Comparison of ENCODE assay signal across 31 mouse cellular contexts in genomic region chr17:26004711-26005110, GRCm38 (mm10). TPM values are rescaled to one million over a fixed set of nuclear protein-coding genes. Genes with fewer than 3 reads are reported as not detected.
A peak's percentile ranks its signal among the peaks of the same experiment; 100 is the strongest.
DNase-seq lines count a peak whose midpoint lies in the region; ATAC-seq lines count a peak whose summit lies in the region.
"Had no signal": no experiment of that assay in that cellular context is flagged by ENCODE, and none has a peak within 500 bp of the region (broad histone marks: within the 10 kb centered on the region; RNA-seq: fewer than 3 reads in every experiment).

No protein-coding gene starts in this region.

- peak; percentile 74 for DNase-seq in kidney, adult 9 months
- peak; percentile 42 for DNase-seq in kidney, postnatal 10 days
- DNase-seq in spleen, postnatal 14 days (ENCODE audit: low spot score in 2 of 2) = no peak
- DNase-seq in cerebellum, postnatal 25 days = no peak
- DNase-seq: adrenal gland, adult 2 months; B cell, adult 2 months; cerebellum, adult 2 months; cerebellum, postnatal 14 days; forebrain, postnatal 0 days; heart, postnatal 10 days; lung, postnatal 36 days; midbrain, embryonic 14.5 days; right cerebral cortex, postnatal 25 days; spleen, adult 18-20 months had no signal

- no peaks in the 10 kb centered on the region for H3K4me1 ChIP-seq in kidney, embryonic 14.5 days (ENCODE audit: control insufficient read depth, insufficient read depth, low read length)
- peaks cover 17% of the 10 kb centered on the region for H3K4me1 ChIP-seq in intestine, embryonic 16.5 days (ENCODE audit: control insufficient read depth, insufficient read depth, low read length)
- H3K4me1 ChIP-seq: embryonic facial prominence, embryonic 15.5 days; forebrain, embryonic 12.5 days; limb, embryonic 12.5 days had no signal

- no peak overlapping the region for H3K9ac ChIP-seq in kidney, embryonic 14.5 days (ENCODE audit: low read depth, low read length)
- peak overlapping the region; percentile 10; the same call in 1 of the 2 replicates for H3K9ac ChIP-seq in intestine, embryonic 16.5 days (ENCODE audit: low read depth, low read length)
- H3K9ac ChIP-seq: embryonic facial prominence, embryonic 15.5 days; forebrain, embryonic 12.5 days; forebrain, postnatal 0 days; heart, embryonic 13.5 days; hindbrain, embryonic 15.5 days; limb, embryonic 12.5 days; lung, embryonic 15.5 days; neural tube, embryonic 15.5 days had no signal

- H3K4me2 ChIP-seq in kidney, embryonic 14.5 days (replicated peaks; ENCODE audit: low read depth, low read length) = no peak overlapping the region
- H3K4me2 ChIP-seq in intestine, embryonic 16.5 days (ENCODE audit: low read depth, low read length) = 0 out of 2 replicates have a peak overlapping the region, but pooled peaks have one; percentile 25
- H3K4me2 ChIP-seq: embryonic facial prominence, embryonic 15.5 days; forebrain, embryonic 12.5 days; heart, embryonic 13.5 days; hindbrain, embryonic 15.5 days; limb, embryonic 12.5 days; lung, embryonic 15.5 days; neural tube, embryonic 15.5 days had no signal

- H3K4me3 ChIP-seq in kidney, embryonic 14.5 days (ENCODE audit: low read length) = no peak overlapping the region
- H3K4me3 ChIP-seq in intestine, embryonic 16.5 days (ENCODE audit: low read length) = peak overlapping the region; percentile 20; the same call in 1 of the 2 replicates
- H3K4me3 ChIP-seq: embryonic facial prominence, embryonic 10.5 days; embryonic facial prominence, embryonic 15.5 days; forebrain, embryonic 12.5 days; heart, embryonic 13.5 days; hindbrain, embryonic 10.5 days; hindbrain, embryonic 15.5 days; layer of hippocampus, adult 2 months; left cerebral cortex, adult 2 months; limb, embryonic 12.5 days; lung, embryonic 15.5 days; neural tube, embryonic 15.5 days had no signal

- no peak for ATAC-seq in kidney, embryonic 14.5 days (ENCODE audit: low FRiP score, low TSS enrichment)
- peak; percentile 87 for ATAC-seq in intestine, embryonic 16.5 days
- ATAC-seq: activated CD4-positive, CD25-positive, alpha-beta regulatory T cell, adult 4 months; forebrain, postnatal 0 days; inflammation-experienced regulatory T-cells, adult 6 months had no signal

- H3K27me3 ChIP-seq in kidney, embryonic 14.5 days (ENCODE audit: control insufficient read depth, insufficient read depth, low read length) = no peaks in the 10 kb centered on the region
- no peaks in the 10 kb centered on the region for H3K27me3 ChIP-seq in intestine, embryonic 16.5 days (replicated peaks; ENCODE audit: control insufficient read depth, insufficient read depth, low read length)
- H3K27me3 ChIP-seq: embryonic facial prominence, embryonic 15.5 days; forebrain, embryonic 12.5 days; heart, embryonic 13.5 days; hindbrain, embryonic 15.5 days; limb, embryonic 12.5 days; lung, embryonic 15.5 days; neural tube, embryonic 15.5 days had no signal

- H3K9me3 ChIP-seq in kidney, embryonic 14.5 days (ENCODE audit: control insufficient read depth, low read length) = no peaks in the 10 kb centered on the region
- H3K9me3 ChIP-seq in intestine, embryonic 16.5 days (ENCODE audit: control insufficient read depth, low read length) = no peaks in the 10 kb centered on the region
- H3K9me3 ChIP-seq: embryonic facial prominence, embryonic 10.5 days; embryonic facial prominence, embryonic 15.5 days; forebrain, embryonic 12.5 days; heart, embryonic 13.5 days; hindbrain, embryonic 10.5 days; hindbrain, embryonic 15.5 days; limb, embryonic 12.5 days; lung, embryonic 15.5 days; neural tube, embryonic 15.5 days had no signal

- WGBS in kidney, embryonic 14.5 days = 84% methylated on average over 15 of the region's 15 CpGs
- 66% methylated on average over 15 of the region's 15 CpGs for WGBS in intestine, embryonic 16.5 days

- H3K36me3 ChIP-seq in kidney, embryonic 14.5 days (ENCODE audit: control insufficient read depth, insufficient read depth, low read length) = peaks cover 18% of the 10 kb centered on the region
- H3K36me3 ChIP-seq in intestine, embryonic 16.5 days (ENCODE audit: control insufficient read depth, insufficient read depth, low read length) = no peaks in the 10 kb centered on the region

- no peak overlapping the region for H3K27ac ChIP-seq in kidney, embryonic 14.5 days (ENCODE audit: low read depth, low read length)
- H3K27ac ChIP-seq in intestine, embryonic 16.5 days (ENCODE audit: low read length) = peak overlapping the region; percentile 63
- H3K27ac ChIP-seq: embryonic facial prominence, embryonic 10.5 days; embryonic facial prominence, embryonic 15.5 days; forebrain, embryonic 12.5 days; heart, embryonic 13.5 days; hindbrain, embryonic 10.5 days; hindbrain, embryonic 15.5 days; layer of hippocampus, adult 2 months; left cerebral cortex, adult 2 months; limb, embryonic 12.5 days; lung, embryonic 15.5 days; neural tube, embryonic 15.5 days had no signal

RNA-seq across cellular contexts. Expression of gene Capn15, which starts 19.1 kb away (rescaled TPM):
- polyA plus RNA-seq in kidney, embryonic 14.5 days (2014; fragmentation: Nextera tagmentation; extraction: Ambion mirVana) = 27.1 and 35.3 TPM in 2 replicates
- polyA plus RNA-seq in intestine, embryonic 16.5 days (2015; fragmentation: Nextera tagmentation; extraction: Ambion mirVana) = 22.3 and 24.5 TPM in 2 replicates

RNA-seq across cellular contexts. Expression of gene A930017K11Rik, which starts 52.3 kb away (rescaled TPM):
- 2.8 and 4.4 TPM in 2 replicates for polyA plus RNA-seq in kidney, embryonic 14.5 days (2014; fragmentation: Nextera tagmentation; extraction: Ambion mirVana)
- polyA plus RNA-seq in intestine, embryonic 16.5 days (2015; fragmentation: Nextera tagmentation; extraction: Ambion mirVana) = 0.21 and 0.22 TPM in 2 replicates
- polyA plus RNA-seq: activated CD4-positive, CD25-positive, alpha-beta regulatory T cell, adult 4 months; inflammation-experienced regulatory T-cells, adult 6 months; liver, adult 2 months; thymus, postnatal 0 days had no signal

RNA-seq across cellular contexts. Expression of gene Nhlrc4, which starts 60.0 kb away (rescaled TPM):
- 0.28 and 0.43 TPM in 2 replicates for polyA plus RNA-seq in kidney, embryonic 14.5 days (2014; fragmentation: Nextera tagmentation; extraction: Ambion mirVana)
- 0.73 TPM in 1 of 2 replicates, not detected in the other for polyA plus RNA-seq in intestine, embryonic 16.5 days (2015; fragmentation: Nextera tagmentation; extraction: Ambion mirVana)
- polyA plus RNA-seq: activated CD4-positive, CD25-positive, alpha-beta regulatory T cell, adult 4 months; adrenal gland, adult 2 months; heart, embryonic 13.5 days; inflammation-experienced regulatory T-cells, adult 6 months; neural tube, embryonic 15.5 days had no signal

RNA-seq across cellular contexts. Expression of gene Pigq, which starts 60.0 kb away (rescaled TPM):
- polyA plus RNA-seq in kidney, embryonic 14.5 days (2014; fragmentation: Nextera tagmentation; extraction: Ambion mirVana) = 51.5 and 77.2 TPM in 2 replicates
- 57.8 and 59.7 TPM in 2 replicates for polyA plus RNA-seq in intestine, embryonic 16.5 days (2015; fragmentation: Nextera tagmentation; extraction: Ambion mirVana)

Comparison
In these comparisons a context has a peak if more than half of its experiments do, and no peak if none do; other contexts are left out.
1. DNase-seq: peak in kidney, adult 9 months (single experiment) and kidney, postnatal 10 days (single experiment); none in spleen, postnatal 14 days (0 of 2) and cerebellum, postnatal 25 days (0 of 2).